Mouse (Mus musculus) lung, embryonic 16.5 days (tissue): Measurements from ENCODE around the gene Dnmbp. TPM values are rescaled to one million over a fixed set of nuclear protein-coding genes. Genes with fewer than 3 reads are reported as not detected.

Source experiments
- ATAC-seq: fragments of 200-750 bp; cut with Nextera tagmentation; 2 replicates; pipeline ENCODE4 v1.8.0; 2017; ENCODE audit warnings: low read depth, mild to moderate bottlenecking, moderate library complexity
- H3K27ac ChIP-seq: fragments of 300-500 bp; sonication (generic); 2 replicates; pipeline ENCODE4 v1.5.1; 2014; ENCODE audit warnings: mild to moderate bottlenecking, control low read depth, low read length
- H3K27me3 ChIP-seq: fragments of 300-500 bp; sonication (generic); 2 replicates; pipeline ENCODE4 v1.6.1; 2014; ENCODE audit warnings: low read depth, low read length, mixed read lengths; ENCODE audit not compliant: control insufficient read depth, insufficient read depth
- H3K36me3 ChIP-seq: fragments of 300-500 bp; sonication (generic); 2 replicates; pipeline ENCODE4 v1.6.1; 2014; ENCODE audit warnings: low read length; ENCODE audit not compliant: control insufficient read depth, insufficient read depth
- H3K4me1 ChIP-seq: fragments of 300-500 bp; sonication (generic); replicated peaks from 2 replicates; pipeline ENCODE4 v1.6.1; 2014; ENCODE audit warnings: low read length, mixed read lengths; ENCODE audit not compliant: control insufficient read depth, insufficient read depth
- H3K4me2 ChIP-seq: fragments of 300-500 bp; sonication (generic); 2 replicates; pipeline ENCODE4 v1.6.1; 2014; ENCODE audit warnings: low read depth, low read length, control low read depth
- H3K4me3 ChIP-seq: fragments of 300-500 bp; sonication (generic); 2 replicates; pipeline ENCODE4 v1.5.1; 2014; ENCODE audit warnings: mild to moderate bottlenecking, low read length, control low read depth
- H3K9ac ChIP-seq: fragments of 300-500 bp; sonication (generic); 2 replicates; pipeline ENCODE4 v1.6.1; 2014; ENCODE audit warnings: low read length, control low read depth
- H3K9me3 ChIP-seq: fragments of 300-500 bp; sonication (generic); 2 replicates; pipeline ENCODE4 v1.6.1; 2016; ENCODE audit warnings: low read length; ENCODE audit not compliant: control insufficient read depth
- WGBS: fragments of 180-500 bp; shearing (Covaris S2); extraction: QIAGEN DNeasy Blood & Tissue Kit; methylation state at CpG from one replicate; pipeline ENCODE4 v1.1.7; 2014; 5-methylcytosine and 5-hydroxymethylcytosine counted together
- polyA plus RNA-seq: library from polyadenylated mRNA; unstranded; fragments of >200 nt; fragmentation: Nextera tagmentation; extraction: Ambion mirVana; gene quantifications from 2 replicates; pipeline ENCODE4 v1.2.1, GENCODE M21; 2015

Dnmbp gene
- polyA plus RNA-seq, 1 experiment from 2014 or later: 22.1 TPM

GRCm38 (mm10) chr19:43894070-43894469 lies 45.9 kb downstream of the Dnmbp start:
- no peak overlapping the region for H3K4me3 ChIP-seq
- ATAC-seq: peak; percentile 43; the same call in 1 of the 2 replicates

GRCm38 (mm10) chr19:43890487-43890886 lies 49.5 kb downstream of the Dnmbp start:
- Histone ChIP-seq H3K9ac (peak overlapping the region; percentile 44), H3K27ac (peak overlapping the region; percentile 91), H3K9me3 (no peaks in the 10 kb centered on the region), H3K4me3 (peak overlapping the region; percentile 1), H3K27me3 (no peaks in the 10 kb centered on the region), H3K4me2 (peak overlapping the region; percentile 19), H3K36me3 (no peaks in the 10 kb centered on the region), H3K4me1 (peaks cover 21% of the 10 kb centered on the region)
- ATAC-seq: peak; percentile 53
- 39% methylated on average over 5 of the region's 5 CpGs for WGBS

More at GRCm38 (mm10) chr19:43894070-43894469, 45.9 kb downstream of the Dnmbp start:
- WGBS: 19% methylated on average over 7 of the region's 7 CpGs
- Histone ChIP-seq H3K27me3 (no peaks in the 10 kb centered on the region), H3K9ac (no peak overlapping the region), H3K36me3 (no peaks in the 10 kb centered on the region), H3K4me1 (peaks cover 9% of the 10 kb centered on the region; the same call in 1 of the 2 replicates), H3K27ac (no peak overlapping the region), H3K4me2 (0 out of 2 replicates have a peak overlapping the region, but pooled peaks have one; percentile 13), H3K9me3 (no peaks in the 10 kb centered on the region)

GRCm38 (mm10) chr19:43887725-43888124 lies 52.3 kb downstream of the Dnmbp start:
- H3K9me3 ChIP-seq: no peaks in the 10 kb centered on the region
- H3K4me2 ChIP-seq: peak overlapping the region; percentile 14; the same call in 1 of the 2 replicates
- no peaks in the 10 kb centered on the region for H3K36me3 ChIP-seq
- no peak overlapping the region for H3K27ac ChIP-seq
- no peaks in the 10 kb centered on the region for H3K27me3 ChIP-seq
- no peak for ATAC-seq
- no peak overlapping the region for H3K4me3 ChIP-seq
- WGBS: 71% methylated on average over 2 of the region's 2 CpGs
- H3K4me1 ChIP-seq: peaks cover 27% of the 10 kb centered on the region
- H3K9ac ChIP-seq: no peak overlapping the region

GRCm38 (mm10) chr19:43887242-43887641 lies 52.7 kb downstream of the Dnmbp start:
- H3K4me2 ChIP-seq: no peak overlapping the region

GRCm38 (mm10) chr19:43886371-43887099 lies 53.5 kb downstream of the Dnmbp start:
- Histone ChIP-seq H3K4me2 (peak overlapping the region; percentile 23), H3K27me3 (no peaks in the 10 kb centered on the region), H3K9ac (peak overlapping the region; percentile 36; the same call in 1 of the 2 replicates), H3K4me1 (peaks cover 27% of the 10 kb centered on the region), H3K36me3 (no peaks in the 10 kb centered on the region), H3K27ac (0 out of 2 replicates have a peak overlapping the region, but pooled peaks have one; percentile 13), H3K9me3 (no peaks in the 10 kb centered on the region; the same call in 1 of the 2 replicates), H3K4me3 (no peak overlapping the region)
- ATAC-seq: no peak
- 56% methylated on average over 12 of the region's 12 CpGs for WGBS

More at GRCm38 (mm10) chr19:43887242-43887641, 52.7 kb downstream of the Dnmbp start:
- no peaks in the 10 kb centered on the region for H3K27me3 ChIP-seq
- no peak overlapping the region for H3K4me3 ChIP-seq
- no peak overlapping the region for H3K9ac ChIP-seq
- H3K36me3 ChIP-seq: no peaks in the 10 kb centered on the region
- H3K9me3 ChIP-seq: no peaks in the 10 kb centered on the region
- no peak overlapping the region for H3K27ac ChIP-seq
- ATAC-seq: no peak
- peaks cover 27% of the 10 kb centered on the region for H3K4me1 ChIP-seq
- WGBS: 81% methylated on average over 5 of the region's 5 CpGs

- Histone ChIP-seq H3K36me3 (no peaks in the 10 kb centered on the region), H3K4me2 (0 out of 2 replicates have a peak overlapping the region, but pooled peaks have one; percentile 9), H3K27ac (0 out of 2 replicates have a peak overlapping the region, but pooled peaks have one; percentile 7), H3K9me3 (no peaks in the 10 kb centered on the region; the same call in 1 of the 2 replicates), H3K9ac (no peak overlapping the region), H3K4me3 (no peak overlapping the region), H3K4me1 (peaks cover 34% of the 10 kb centered on the region), H3K27me3 (no peaks in the 10 kb centered on the region)
- WGBS: 52% methylated on average over 13 of the region's 13 CpGs
- ATAC-seq: peak; percentile 61
Observed at GRCm38 (mm10) chr19:43884668-43885498, 55.1 kb downstream of the Dnmbp start.

GRCm38 (mm10) chr19:43882895-43883573 lies 57.0 kb downstream of the Dnmbp start:
- Histone ChIP-seq H3K4me1 (peaks cover 36% of the 10 kb centered on the region), H3K9ac (peak overlapping the region; percentile 45), H3K4me3 (no peak overlapping the region), H3K36me3 (no peaks in the 10 kb centered on the region), H3K9me3 (no peaks in the 10 kb centered on the region; the same call in 1 of the 2 replicates), H3K27me3 (no peaks in the 10 kb centered on the region), H3K4me2 (peak overlapping the region; percentile 17; the same call in 1 of the 2 replicates), H3K27ac (peak overlapping the region; percentile 0)
- ATAC-seq: no peak
- 22% methylated on average over 18 of the region's 18 CpGs for WGBS

GRCm38 (mm10) chr19:43881615-43882014 lies 58.4 kb downstream of the Dnmbp start:
- no peak overlapping the region for H3K4me3 ChIP-seq
- no peak overlapping the region for H3K9ac ChIP-seq
- no peaks in the 10 kb centered on the region for H3K27me3 ChIP-seq
- no peak for ATAC-seq
- WGBS: 82% methylated on average over 7 of the region's 7 CpGs
- no peak overlapping the region for H3K4me2 ChIP-seq
- no peaks in the 10 kb centered on the region for H3K36me3 ChIP-seq
- no peaks in the 10 kb centered on the region; the same call in 1 of the 2 replicates for H3K9me3 ChIP-seq
- H3K27ac ChIP-seq: no peak overlapping the region
- H3K4me1 ChIP-seq: peaks cover 46% of the 10 kb centered on the region
